Mouse (Mus musculus) adrenal gland, postnatal 14 days (tissue): Measurements from ENCODE around the gene Car9. TPM values are rescaled to one million over a fixed set of nuclear protein-coding genes. Genes with fewer than 3 reads are reported as not detected.
A peak's percentile ranks its signal among the peaks of the same experiment; 100 is the strongest.
"Not testable (repeated sequence)": the region's sequence is repeated elsewhere in the genome, so short reads cannot be mapped to it uniquely, and the experiment has no call there.

Experiments used
- DNase-seq: peaks from one replicate; pipeline ENCODE4 v3.0.0; 2021; ENCODE audit warnings: mixed read lengths
- total RNA-seq: library from RNA; stranded (reverse); gene quantifications from 2 replicates; pipeline ENCODE4 v1.2.3, GENCODE M21; 2021

Car9 gene
- total RNA-seq, 1 experiment from 2014 or later, result 0.37 TPM

GRCm38 (mm10) chr4:43530081-43530501 is 23.3 kb downstream of the Car9 start:
- peak; percentile 47 for DNase-seq

GRCm38 (mm10) chr4:43530581-43530980 is 23.8 kb downstream of the Car9 start:
- peak; percentile 87 for DNase-seq

GRCm38 (mm10) chr4:43533270-43533669 is 26.5 kb downstream of the Car9 start:
- DNase-seq, result peak; percentile 86

- DNase-seq, result peak; percentile 50
Measured at GRCm38 (mm10) chr4:43535628-43536027, 28.9 kb downstream of the Car9 start.

- DNase-seq, result no peak
Measured at GRCm38 (mm10) chr4:43536031-43536430, 29.3 kb downstream of the Car9 start.

GRCm38 (mm10) chr4:43542044-43542443 is 35.3 kb downstream of the Car9 start:
- DNase-seq, result no peak

- peak; percentile 82 for DNase-seq
Measured at GRCm38 (mm10) chr4:43546375-43547047, 39.7 kb downstream of the Car9 start.

GRCm38 (mm10) chr4:43547160-43547559 is 40.4 kb downstream of the Car9 start:
- DNase-seq, result no peak

GRCm38 (mm10) chr4:43549055-43549454 is 42.3 kb downstream of the Car9 start:
- no peak for DNase-seq

GRCm38 (mm10) chr4:43551854-43552253 is 45.1 kb downstream of the Car9 start:
- not testable (repeated sequence) for DNase-seq

GRCm38 (mm10) chr4:43552437-43552836 is 45.7 kb downstream of the Car9 start:
- DNase-seq, result no peak

GRCm38 (mm10) chr4:43553891-43554290 is 47.1 kb downstream of the Car9 start:
- no peak for DNase-seq

- DNase-seq, result no peak
Measured at GRCm38 (mm10) chr4:43555926-43556325, 49.2 kb downstream of the Car9 start.

- DNase-seq, result no peak
Measured at GRCm38 (mm10) chr4:43558028-43558630, 51.4 kb downstream of the Car9 start.

GRCm38 (mm10) chr4:43558631-43559356 is 52.0 kb downstream of the Car9 start:
- peak; percentile 93 for DNase-seq

- no peak for DNase-seq
Measured at GRCm38 (mm10) chr4:43559519-43560242, 52.9 kb downstream of the Car9 start.

- DNase-seq, result peak; percentile 69
Measured at GRCm38 (mm10) chr4:43560243-43560611, 53.5 kb downstream of the Car9 start.

- DNase-seq, result no peak
Measured at GRCm38 (mm10) chr4:43560976-43561375, 54.2 kb downstream of the Car9 start.

GRCm38 (mm10) chr4:43561436-43561996 is 54.8 kb downstream of the Car9 start:
- DNase-seq, result no peak

- DNase-seq, result peak; percentile 96
Measured at GRCm38 (mm10) chr4:43561997-43562768, 55.4 kb downstream of the Car9 start, which contains the start of the genes Creb3 and Tln1. Gene Creb3 (plus strand): TSS chr4:43562332. Gene Tln1 (minus strand): TSS chr4:43562691.
